Mouse (Mus musculus) bone marrow macrophage, adult 2 months (primary cell): Measurements from ENCODE around the gene Ptgdr2.

ENCODE experiments used
- CTCF ChIP-seq: IDR thresholded peaks from 2 replicates; pipeline ENCODE4 v1.5.1; 2012; ENCODE audit warnings: low read depth, mild to moderate bottlenecking, low read length, moderate library complexity
- POLR2A ChIP-seq: IDR thresholded peaks from 2 replicates; pipeline ENCODE4 v1.6.1; 2012; ENCODE audit warnings: mild to moderate bottlenecking, low read depth, low read length, borderline replicate concordance

- no peak for TF ChIP-seq POLR2A
- no peak for TF ChIP-seq CTCF
These were observed 38.2 kb downstream of the Ptgdr2 start for GRCm38 (mm10) chr19:10975187-10975586.
